Mouse (Mus musculus) myocyte (in vitro differentiated cells): ENCODE measurements around the gene Hcrt.

Experiments used
- CEBPB ChIP-seq: IDR thresholded peaks from 2 replicates; pipeline ENCODE4 v1.6.1; 2011; ENCODE audit warnings: mild to moderate bottlenecking, moderate library complexity; ENCODE audit not compliant: poor library complexity, insufficient read depth, severe bottlenecking
- MAX ChIP-seq: IDR thresholded peaks from one replicate; pipeline ENCODE4 v1.6.1; 2011; ENCODE audit warnings: low read depth, mild to moderate bottlenecking, control low read depth
- MYOD1 ChIP-seq, 3 experiments: IDR thresholded peaks; one replicate each; pipeline ENCODE4 v1.6.1; 2011; ENCODE audit warnings: control low read depth in 2 of 3, low read depth in 2 of 3, mild to moderate bottlenecking in 2 of 3, moderate library complexity in 1 of 3; ENCODE audit not compliant: insufficient read length in 2 of 3, control insufficient read depth in 1 of 3
- POLR2A ChIP-seq: IDR thresholded peaks from one replicate; pipeline ENCODE4 v1.6.1; 2011; ENCODE audit warnings: low read depth, mild to moderate bottlenecking, control low read depth, moderate library complexity; ENCODE audit not compliant: insufficient read length
- POLR2AphosphoS2 ChIP-seq: IDR thresholded peaks from one replicate; pipeline ENCODE4 v1.6.1; 2011; ENCODE audit warnings: low read depth, control low read depth; ENCODE audit not compliant: insufficient read length
- REST ChIP-seq: IDR thresholded peaks from one replicate; pipeline ENCODE4 v1.6.1; 2011; ENCODE audit warnings: mild to moderate bottlenecking, control low read depth, moderate library complexity; ENCODE audit not compliant: insufficient read depth, insufficient read length
- TCF12 ChIP-seq: IDR thresholded peaks from one replicate; pipeline ENCODE4 v1.6.1; 2011; ENCODE audit warnings: mild to moderate bottlenecking, control low read depth; ENCODE audit not compliant: poor library complexity, insufficient read depth, severe bottlenecking
- TCF3 ChIP-seq: IDR thresholded peaks from one replicate; pipeline ENCODE4 v1.6.1; 2011; ENCODE audit warnings: low read depth, control low read depth; ENCODE audit not compliant: insufficient read length
- USF1 ChIP-seq: IDR thresholded peaks from one replicate; pipeline ENCODE4 v1.6.1; 2011; ENCODE audit warnings: low read depth, mild to moderate bottlenecking, control low read depth, moderate library complexity

- TF ChIP-seq TCF12 (no peak), POLR2AphosphoS2 (no peak), POLR2A (no peak), MYOD1 (IDR thresholded peaks at IDR 0.05; ENCODE audit: control insufficient read depth in 1 of 3, insufficient read length in 2 of 3, low read depth in 2 of 3) (no peak), MAX (no peak), CEBPB (no peak), USF1 (no peak), TCF3 (no peak), REST (no peak)
Observed at GRCm38 (mm10) chr11:100730477-100731205, 32.1 kb downstream of the Hcrt start.
